Mouse (Mus musculus) cortical plate, adult 2 months (tissue): ENCODE data around the gene Lrrc58.

Source experiments
- CTCF ChIP-seq: fragments of 200-500 bp; IDR thresholded peaks from 2 replicates; pipeline ENCODE4 v1.5.1; 2011; ENCODE audit warnings: mild to moderate bottlenecking, control low read depth, low read length; ENCODE audit not compliant: insufficient read depth; ENCODE audit errors: extremely low read depth
- POLR2A ChIP-seq: fragments of 200-500 bp; IDR thresholded peaks from 2 replicates; pipeline ENCODE4 v1.6.1; 2011; ENCODE audit warnings: mild to moderate bottlenecking, low read length, control low read depth; ENCODE audit not compliant: insufficient read depth; ENCODE audit errors: extremely low read depth

DNA sequence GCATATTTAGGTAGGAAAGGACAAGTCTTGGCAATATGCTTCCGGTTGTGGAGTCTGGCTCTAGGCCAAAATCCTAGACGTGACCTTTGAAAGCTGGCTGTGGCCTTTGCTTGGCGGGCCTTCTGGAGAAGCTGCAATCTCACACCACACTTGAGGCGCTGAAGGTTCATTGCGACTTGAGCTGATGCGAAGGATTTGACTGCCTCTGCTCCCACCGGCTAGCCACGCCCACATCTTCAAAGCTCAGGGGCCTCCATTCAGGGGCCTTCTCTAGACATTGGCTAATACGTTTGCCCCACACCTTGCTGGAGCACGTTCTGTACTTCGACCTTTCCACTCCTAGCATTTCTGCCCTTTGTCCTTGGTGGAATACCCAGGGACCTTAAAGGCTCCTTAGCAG is 33.1 kb downstream of the Lrrc58 start:
- no peak for TF ChIP-seq POLR2A
- no peak for TF ChIP-seq CTCF
